Mouse (Mus musculus): ENCODE measurements around the gene Phf21a. TPM values are rescaled to one million over a fixed set of nuclear protein-coding genes. Genes with fewer than 3 reads are reported as not detected.

Phf21a gene
- polyA plus RNA-seq, 1 experiment: 25.3 TPM

DNA sequence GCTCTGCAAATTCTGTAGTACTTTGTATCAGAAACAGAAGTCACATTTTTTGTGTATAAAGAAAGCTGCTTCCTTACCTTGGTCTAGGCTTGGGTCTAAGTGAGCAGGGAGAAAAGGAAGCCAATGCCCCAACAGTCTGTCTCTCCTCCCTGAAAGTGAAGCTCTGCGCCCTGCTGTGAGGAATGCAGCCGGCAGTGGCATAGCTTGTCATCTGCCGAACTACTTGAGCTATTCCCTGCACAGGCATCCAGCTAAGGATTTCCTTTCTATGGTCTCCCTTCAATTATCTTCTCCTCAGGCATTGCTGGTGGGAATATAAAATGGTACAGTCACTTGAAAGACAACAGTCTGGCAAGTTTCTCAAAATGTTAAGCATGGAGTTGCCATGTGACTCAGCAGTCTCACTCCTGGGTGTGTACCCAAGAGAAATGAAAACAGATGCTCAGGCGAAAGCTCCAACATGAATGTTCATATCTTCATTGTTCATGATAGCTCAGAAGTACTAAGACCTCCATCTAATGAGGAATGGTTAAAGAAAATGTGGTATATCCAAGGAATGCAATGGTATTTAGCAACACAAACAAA is 164.5 kb downstream of the Phf21a start:
- Histone ChIP-seq H3K27ac (replicated peaks; ENCODE audit: low read depth, low read length) (no peak overlapping the region), H3K4me3 (ENCODE audit: insufficient read depth, low read depth, low read length) (no peak overlapping the region), H3K4me1 (ENCODE audit: control insufficient read depth, insufficient read depth, insufficient read length, low read length) (no peaks in the 10 kb centered on the region; the same call in 1 of the 2 replicates)

DNA sequence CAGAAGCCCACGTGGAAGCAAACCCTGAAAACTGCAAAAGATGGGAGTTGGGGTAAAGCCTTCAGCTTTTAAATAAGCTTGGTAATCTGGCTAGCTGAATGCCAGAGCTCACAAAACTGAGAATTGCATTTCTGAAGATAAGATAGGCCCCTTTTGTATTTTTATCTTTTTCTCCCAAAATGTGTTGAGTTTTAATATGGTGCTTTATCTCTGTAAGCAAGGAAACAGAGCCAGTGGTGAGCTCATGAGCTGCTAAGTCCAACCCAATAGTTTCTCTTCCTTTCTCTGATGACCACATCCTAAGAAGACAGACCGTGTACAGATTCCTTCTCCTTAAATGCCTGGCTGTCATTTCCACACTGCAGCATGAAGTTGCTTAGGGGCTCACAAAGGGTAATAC is 167.0 kb downstream of the Phf21a start:
- Histone ChIP-seq H3K27ac (replicated peaks; ENCODE audit: low read depth, low read length) (no peak overlapping the region), H3K4me3 (ENCODE audit: insufficient read depth, low read depth, low read length) (no peak overlapping the region)

DNA sequence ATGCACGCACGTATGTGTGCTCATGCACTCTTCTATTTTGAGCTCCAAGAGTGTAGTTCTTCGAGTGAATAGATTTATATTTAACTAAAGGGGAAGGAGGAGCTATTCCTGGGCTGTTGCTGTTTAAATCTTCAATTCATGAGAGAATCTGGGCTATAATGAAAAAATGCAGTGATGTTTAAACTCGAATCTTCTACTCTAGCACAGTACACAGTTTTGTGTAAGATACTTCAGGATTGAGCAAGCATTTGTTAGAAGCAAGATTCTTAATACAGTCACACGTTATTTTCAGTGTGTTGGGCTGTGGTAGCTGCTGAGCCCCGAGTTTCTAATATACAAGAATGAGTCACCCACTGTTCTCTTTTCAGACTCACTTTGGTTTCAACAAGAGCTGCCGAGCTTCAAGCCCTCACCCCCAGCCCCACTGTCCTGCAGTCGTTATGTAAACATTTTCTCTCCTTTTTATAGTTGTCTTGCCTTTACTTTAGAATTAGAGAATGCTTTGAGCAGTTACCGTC is 173.2 kb downstream of the Phf21a start:
- H3K4me3 ChIP-seq (ENCODE audit: insufficient read depth, low read depth, low read length): no peak overlapping the region
- peaks cover 3% of the 10 kb centered on the region; the same call in 1 of the 2 replicates for H3K4me1 ChIP-seq (ENCODE audit: control insufficient read depth, insufficient read depth, insufficient read length, low read length)
- H3K27ac ChIP-seq (replicated peaks; ENCODE audit: low read depth, low read length): no peak overlapping the region

More for the DNA sequence above, 167.0 kb downstream of the Phf21a start:
- H3K4me1 ChIP-seq (ENCODE audit: control insufficient read depth, insufficient read depth, insufficient read length, low read length): no peaks in the 10 kb centered on the region; the same call in 1 of the 2 replicates

DNA sequence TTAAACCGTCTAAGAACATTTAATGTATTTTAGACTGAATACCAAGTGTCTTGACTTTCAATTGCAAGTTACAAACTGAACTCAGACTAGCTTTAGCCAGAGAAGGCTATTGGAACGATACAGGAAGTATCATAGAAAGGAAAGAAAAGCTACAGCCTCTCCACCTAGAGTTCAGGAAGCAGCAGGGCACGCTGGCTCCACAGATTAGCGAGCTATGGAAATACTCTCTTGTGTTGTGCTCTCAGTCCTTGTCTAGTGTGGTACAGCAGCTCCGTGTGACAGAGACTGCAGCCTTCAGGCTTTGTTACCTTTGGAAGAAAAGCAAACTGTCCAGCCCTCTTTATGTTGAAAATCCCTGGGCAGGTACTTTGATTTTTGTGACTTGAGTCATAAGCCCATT is 176.3 kb downstream of the Phf21a start:
- no peak overlapping the region for H3K4me3 ChIP-seq (ENCODE audit: insufficient read depth, low read depth, low read length)
- H3K4me1 ChIP-seq (ENCODE audit: control insufficient read depth, insufficient read depth, insufficient read length, low read length): peaks cover 3% of the 10 kb centered on the region; the same call in 1 of the 2 replicates
- no peak overlapping the region for H3K27ac ChIP-seq (replicated peaks; ENCODE audit: low read depth, low read length)

DNA sequence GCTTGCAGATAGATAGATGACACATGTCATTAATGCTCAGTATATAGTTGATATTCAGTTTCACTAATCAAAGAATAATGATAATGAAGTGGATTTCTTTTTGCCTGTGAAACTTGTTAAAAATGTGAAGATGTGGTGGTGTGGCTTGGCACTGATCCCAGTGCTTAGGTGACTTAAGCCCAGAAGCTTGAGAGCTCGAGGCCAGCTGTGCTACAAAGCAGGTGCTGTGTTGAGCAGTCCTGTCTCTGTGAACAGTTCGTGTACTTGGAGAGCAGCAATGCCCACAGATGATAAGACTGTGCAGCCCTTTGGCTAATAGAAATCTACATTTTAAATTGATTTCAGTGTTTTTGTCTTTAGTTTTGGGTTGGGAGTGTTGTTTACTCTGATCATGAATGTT is 179.6 kb downstream of the Phf21a start:
- H3K27ac ChIP-seq (replicated peaks; ENCODE audit: low read depth, low read length): no peak overlapping the region
- peaks cover 3% of the 10 kb centered on the region; the same call in 1 of the 2 replicates for H3K4me1 ChIP-seq (ENCODE audit: control insufficient read depth, insufficient read depth, insufficient read length, low read length)
- no peak overlapping the region for H3K4me3 ChIP-seq (ENCODE audit: insufficient read depth, low read depth, low read length)

DNA sequence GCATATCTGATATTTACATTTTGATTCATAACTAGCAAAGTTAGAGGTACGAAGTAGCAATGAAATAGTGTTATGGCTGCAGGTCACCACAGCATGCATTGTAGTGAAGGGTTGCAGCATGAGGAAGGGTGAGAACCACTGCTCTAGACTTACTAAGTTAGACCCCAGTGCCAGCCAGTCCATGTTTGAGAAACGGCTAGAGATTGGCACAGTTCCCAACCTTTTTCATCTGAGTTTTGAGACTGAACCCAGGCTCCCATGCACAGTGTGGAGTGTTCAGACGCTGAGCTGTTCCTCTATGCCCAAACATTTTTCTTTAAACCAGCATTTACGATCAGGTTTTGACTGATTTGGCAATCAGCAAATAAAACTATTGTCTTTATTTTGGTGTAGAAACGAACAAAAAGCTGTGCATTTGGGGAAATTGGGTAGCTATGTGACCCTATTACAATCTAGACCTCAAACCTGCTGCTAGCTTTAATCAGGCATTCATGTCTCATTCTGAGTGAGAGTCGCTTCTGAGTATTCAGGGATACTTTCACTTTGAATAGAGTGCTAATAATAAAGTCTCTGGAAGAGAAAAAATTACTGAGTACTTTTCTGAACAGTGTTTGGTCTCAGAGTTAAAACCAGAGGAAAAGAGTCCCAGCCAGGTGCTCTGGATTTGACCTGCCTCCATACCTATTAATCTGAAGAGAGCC is 180.3 kb downstream of the Phf21a start:
- no peak overlapping the region for H3K4me3 ChIP-seq (ENCODE audit: insufficient read depth, low read depth, low read length)

DNA sequence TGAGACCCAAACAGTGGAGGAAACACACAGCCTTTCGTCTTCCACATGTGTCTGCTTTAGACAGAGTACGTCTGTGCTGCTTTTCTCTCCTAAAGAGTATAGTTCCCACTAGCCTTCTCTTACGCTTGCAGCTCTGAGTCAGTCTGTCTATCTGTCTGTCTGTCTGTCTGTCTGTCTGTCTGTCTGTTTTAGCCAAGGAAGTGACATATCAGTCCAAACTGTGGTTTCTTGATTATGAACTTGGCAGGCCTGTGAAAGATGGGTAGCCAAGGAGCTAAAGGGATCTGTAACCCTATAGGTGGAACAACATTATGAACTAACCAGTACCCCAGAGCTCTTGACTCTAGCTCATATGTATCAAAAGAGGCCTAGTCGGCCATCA is 180.9 kb downstream of the Phf21a start:
- Histone ChIP-seq H3K4me3 (ENCODE audit: insufficient read depth, low read depth, low read length) (no peak overlapping the region), H3K27ac (replicated peaks; ENCODE audit: low read depth, low read length) (no peak overlapping the region), H3K4me1 (ENCODE audit: control insufficient read depth, insufficient read depth, insufficient read length, low read length) (no peaks in the 10 kb centered on the region)

More for the DNA sequence above, 180.3 kb downstream of the Phf21a start:
- Histone ChIP-seq H3K4me1 (ENCODE audit: control insufficient read depth, insufficient read depth, insufficient read length, low read length) (no peaks in the 10 kb centered on the region), H3K27ac (replicated peaks; ENCODE audit: low read depth, low read length) (no peak overlapping the region)

DNA sequence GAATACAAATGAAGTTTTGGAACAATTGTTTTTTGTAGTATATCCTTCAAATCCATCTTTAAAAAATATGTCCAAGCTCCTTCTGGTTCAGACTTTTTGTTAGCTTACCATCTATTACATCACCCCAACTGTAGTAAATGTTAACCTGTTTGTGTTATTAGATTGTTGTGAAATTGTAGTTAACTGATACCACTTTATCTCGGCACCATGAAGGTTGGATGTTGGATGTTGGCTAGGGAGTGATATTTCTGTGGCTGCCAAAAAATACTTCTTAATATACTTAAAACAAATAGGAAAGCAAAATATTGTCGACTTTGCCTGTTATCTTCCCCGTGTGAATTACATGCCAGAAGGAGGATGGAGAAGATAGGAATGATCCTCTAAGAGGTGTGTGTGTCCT is 184.9 kb downstream of the Phf21a start:
- no peak overlapping the region for H3K4me3 ChIP-seq (ENCODE audit: insufficient read depth, low read depth, low read length)
- H3K4me1 ChIP-seq (ENCODE audit: control insufficient read depth, insufficient read depth, insufficient read length, low read length): no peaks in the 10 kb centered on the region
- no peak overlapping the region for H3K27ac ChIP-seq (replicated peaks; ENCODE audit: low read depth, low read length)

DNA sequence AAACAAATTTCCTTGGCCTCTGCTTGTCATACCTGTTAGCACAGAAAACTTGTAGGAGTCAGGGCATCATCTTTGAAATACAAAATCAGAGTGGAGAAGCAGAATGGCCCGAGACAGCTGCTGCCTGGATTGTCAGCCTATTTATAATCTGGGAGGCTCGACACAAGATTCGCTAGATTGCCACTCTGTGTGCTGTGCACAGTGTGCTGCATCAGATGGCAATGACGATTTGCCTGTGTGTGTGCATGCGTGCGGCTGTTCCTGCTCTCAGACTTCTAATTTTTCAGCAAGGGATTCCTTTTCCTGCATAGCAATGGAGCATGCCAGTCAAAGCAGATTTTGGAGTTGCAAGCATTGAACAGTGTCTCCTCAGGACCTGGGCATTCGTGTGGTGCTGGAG is 185.7 kb downstream of the Phf21a start:
- Histone ChIP-seq H3K4me3 (ENCODE audit: insufficient read depth, low read depth, low read length) (no peak overlapping the region), H3K27ac (replicated peaks; ENCODE audit: low read depth, low read length) (no peak overlapping the region), H3K4me1 (ENCODE audit: control insufficient read depth, insufficient read depth, insufficient read length, low read length) (no peaks in the 10 kb centered on the region)

DNA sequence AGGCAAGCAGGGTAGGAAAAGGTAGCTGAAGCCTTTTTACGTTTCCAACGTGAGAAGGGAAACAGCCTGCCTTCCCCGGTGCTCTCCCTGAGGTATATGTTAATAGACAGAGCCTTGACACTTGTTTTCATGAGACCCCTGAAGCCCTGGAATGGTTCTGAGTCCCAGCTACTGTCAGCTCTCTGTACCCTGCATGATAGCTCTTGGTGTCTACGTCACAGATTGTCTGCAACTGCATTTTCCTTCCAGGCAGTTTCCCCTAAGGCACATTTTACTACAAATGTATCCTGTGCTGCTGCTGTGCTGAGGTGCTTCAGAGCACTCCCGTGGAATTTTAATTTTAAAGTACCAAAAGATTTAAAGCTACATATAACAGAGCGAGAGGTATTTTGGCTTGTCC is 186.5 kb downstream of the Phf21a start:
- no peak overlapping the region for H3K27ac ChIP-seq (replicated peaks; ENCODE audit: low read depth, low read length)
- no peak overlapping the region for H3K4me3 ChIP-seq (ENCODE audit: insufficient read depth, low read depth, low read length)
- no peaks in the 10 kb centered on the region for H3K4me1 ChIP-seq (ENCODE audit: control insufficient read depth, insufficient read depth, insufficient read length, low read length)

DNA sequence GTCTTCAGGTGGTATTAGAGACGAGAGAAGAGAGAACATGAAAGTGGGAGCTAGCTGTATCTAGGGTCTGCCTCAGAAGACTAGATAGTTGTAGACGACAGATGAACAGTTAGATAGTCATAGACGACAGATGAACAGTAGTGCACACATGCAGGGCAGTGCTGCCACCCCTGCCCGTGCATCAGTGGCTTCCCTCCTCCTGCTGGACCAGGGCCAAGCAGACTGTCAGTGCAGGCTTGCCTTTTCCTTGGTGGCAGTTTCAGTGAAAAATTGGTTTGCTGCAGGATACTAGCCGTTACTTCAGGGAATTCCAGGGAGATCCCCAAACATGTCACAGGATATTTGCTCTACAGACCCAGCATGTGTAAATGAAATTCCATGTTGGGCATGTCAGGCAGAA is 192.7 kb downstream of the Phf21a start:
- Histone ChIP-seq H3K27ac (replicated peaks; ENCODE audit: low read depth, low read length) (no peak overlapping the region), H3K4me3 (ENCODE audit: insufficient read depth, low read depth, low read length) (no peak overlapping the region), H3K4me1 (ENCODE audit: control insufficient read depth, insufficient read depth, insufficient read length, low read length) (no peaks in the 10 kb centered on the region)

DNA sequence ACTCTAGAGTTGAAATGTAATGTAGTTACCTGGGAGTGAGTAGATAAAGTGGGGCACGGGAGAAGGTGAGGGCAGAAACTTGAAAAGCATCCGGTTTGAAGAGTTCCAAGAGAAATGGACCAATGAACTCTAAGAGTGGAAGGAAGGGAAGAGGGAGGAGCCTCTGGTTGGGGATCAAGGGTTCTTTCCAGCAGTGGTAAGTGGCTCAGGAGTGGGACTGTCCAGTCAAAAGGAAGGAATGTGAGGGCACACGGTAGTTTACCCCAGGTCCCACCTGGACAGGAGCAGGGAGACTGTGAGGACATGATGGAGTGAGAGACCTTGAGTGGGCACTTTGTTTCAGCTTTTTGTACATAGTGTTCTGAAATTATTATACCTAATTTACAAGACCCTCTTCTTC is 196.4 kb downstream of the Phf21a start:
- Histone ChIP-seq H3K4me3 (ENCODE audit: insufficient read depth, low read depth, low read length) (no peak overlapping the region), H3K27ac (replicated peaks; ENCODE audit: low read depth, low read length) (no peak overlapping the region), H3K4me1 (ENCODE audit: control insufficient read depth, insufficient read depth, insufficient read length, low read length) (peaks cover 4% of the 10 kb centered on the region)

DNA sequence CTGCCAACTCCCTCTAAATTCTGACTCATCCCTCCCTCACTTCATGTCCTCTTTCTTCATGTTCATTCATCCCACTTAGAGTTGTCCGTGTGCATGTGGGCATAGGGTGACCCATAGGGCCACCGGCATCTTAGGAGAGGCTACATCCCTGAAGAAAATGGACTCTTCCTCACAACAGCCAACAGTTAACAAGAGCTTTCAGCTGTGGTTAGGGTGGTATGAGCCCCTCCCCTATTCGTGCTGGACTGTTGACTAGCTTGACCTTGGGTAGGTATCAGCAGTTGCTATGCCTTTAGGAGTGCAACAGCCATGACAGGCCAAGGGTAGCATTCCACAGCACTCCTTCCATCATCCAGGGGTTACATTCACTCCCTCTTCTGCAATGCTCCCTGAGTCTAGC is 198.6 kb downstream of the Phf21a start:
- no peak overlapping the region for H3K27ac ChIP-seq (replicated peaks; ENCODE audit: low read depth, low read length)
- H3K4me1 ChIP-seq (ENCODE audit: control insufficient read depth, insufficient read depth, insufficient read length, low read length): peaks cover 4% of the 10 kb centered on the region
- no peak overlapping the region for H3K4me3 ChIP-seq (ENCODE audit: insufficient read depth, low read depth, low read length)

DNA sequence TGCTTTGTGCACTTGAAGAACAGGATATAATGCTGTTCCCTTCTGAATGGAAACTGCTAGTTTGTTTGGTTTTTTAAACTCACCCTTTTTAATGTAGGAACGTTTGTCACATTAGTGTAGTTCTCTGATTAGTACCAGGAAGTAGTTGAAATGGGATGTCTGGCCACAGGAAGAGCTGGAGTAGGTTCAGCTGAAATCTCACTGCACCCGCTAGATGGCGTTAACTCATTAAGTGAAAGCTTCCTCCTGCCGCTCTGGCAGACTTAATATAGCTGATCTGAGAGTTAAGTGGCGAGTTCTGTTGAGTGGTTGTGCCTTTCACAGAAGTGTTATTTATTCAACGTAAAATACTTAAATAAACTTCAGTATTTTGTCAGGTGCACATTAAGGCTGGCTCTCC is 203.5 kb downstream of the Phf21a start:
- H3K4me1 ChIP-seq (ENCODE audit: control insufficient read depth, insufficient read depth, insufficient read length, low read length): peaks cover 4% of the 10 kb centered on the region
- H3K4me3 ChIP-seq (ENCODE audit: insufficient read depth, low read depth, low read length): no peak overlapping the region
- no peak overlapping the region for H3K27ac ChIP-seq (replicated peaks; ENCODE audit: low read depth, low read length)

DNA sequence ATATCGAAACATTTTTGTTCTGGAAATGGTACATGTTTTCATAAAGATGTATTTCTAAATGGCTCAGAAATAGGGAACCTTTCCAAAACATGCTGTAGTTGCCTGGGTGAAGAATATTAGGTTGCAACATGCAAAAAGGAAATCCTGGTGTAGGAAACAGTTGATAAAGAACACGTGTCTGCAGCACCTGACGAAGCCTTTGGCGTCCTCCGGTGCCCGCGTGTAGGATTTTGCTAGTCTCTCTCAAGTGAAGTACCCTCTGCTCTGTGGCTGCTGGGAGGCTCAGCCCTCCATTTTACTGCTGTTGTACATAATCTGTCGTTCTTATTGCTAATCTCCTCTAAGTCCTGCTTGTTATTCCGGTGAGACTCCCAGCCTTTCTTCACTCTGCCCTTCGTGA is 207.0 kb downstream of the Phf21a start:
- Histone ChIP-seq H3K4me3 (ENCODE audit: insufficient read depth, low read depth, low read length) (no peak overlapping the region), H3K4me1 (ENCODE audit: control insufficient read depth, insufficient read depth, insufficient read length, low read length) (no peaks in the 10 kb centered on the region; the same call in 1 of the 2 replicates), H3K27ac (replicated peaks; ENCODE audit: low read depth, low read length) (no peak overlapping the region)
